ENCODE assay signal across 10 mouse cellular contexts in genomic region chr15:98153625-98154024, GRCm38 (mm10). TPM values are rescaled to one million over a fixed set of nuclear protein-coding genes. Genes with fewer than 3 reads are reported as not detected.
A peak's percentile ranks its signal among the peaks of the same experiment; 100 is the strongest.
DNase-seq lines count a peak whose midpoint lies in the region; ATAC-seq and TF ChIP-seq lines count a peak whose summit lies in the region.
"Had no signal": no experiment of that assay in that cellular context is flagged by ENCODE, and none has a peak within 500 bp of the region (broad histone marks: within the 10 kb centered on the region; RNA-seq: fewer than 3 reads in every experiment).

No protein-coding gene starts in this region.

- H3K4me1 ChIP-seq in heart, embryonic 12.5 days (replicated peaks) = peaks cover 3% of the 10 kb centered on the region; the same call in 1 of the 2 replicates
- H3K4me1 ChIP-seq in thymus, adult 2 months (replicated peaks; ENCODE audit: control insufficient read depth, insufficient read depth, low read length) = no peaks in the 10 kb centered on the region
- H3K4me1 ChIP-seq: embryonic facial prominence, embryonic 12.5 days had no signal

- peak; percentile 85 for DNase-seq in heart, adult 11 months
- DNase-seq in thymus, adult 2 months = peak; percentile 11
- no peak for DNase-seq in thymus, postnatal 4 days
- DNase-seq in embryo, embryonic 9.5 days (ENCODE audit: extremely low spot score) = peak; percentile 60
- no peak for DNase-seq in layer of hippocampus, postnatal 36 days
- DNase-seq in ovary, adult 18-20 months (ENCODE audit: low spot score) = no peak

- H3K4me2 ChIP-seq in heart, embryonic 12.5 days = no peak overlapping the region
- H3K4me2 ChIP-seq: embryonic facial prominence, embryonic 12.5 days; midbrain, embryonic 12.5 days had no signal

- WGBS in heart, embryonic 12.5 days = 30% methylated on average over 3 of the region's 3 CpGs
- 37% methylated on average over 3 of the region's 3 CpGs for whole genome bisulfite sequencing in thymus, adult 2 months

- no peak for TF ChIP-seq POLR2A in thymus, adult 2 months (IDR thresholded peaks at IDR 0.05; ENCODE audit: control insufficient read depth, extremely low read depth, insufficient read depth, low read length, poor library complexity)

- ATAC-seq in heart, embryonic 12.5 days (ENCODE audit: insufficient number of reproducible peaks, low FRiP score) = no peak
- peak; percentile 95 for ATAC-seq in megakaryocyte-erythroid progenitor cell, adult 5-6 weeks (replicated peaks; ENCODE audit: low FRiP score, low TSS enrichment, poor library complexity, severe bottlenecking)

- H3K36me3 ChIP-seq in heart, embryonic 12.5 days = no peaks in the 10 kb centered on the region
- H3K36me3 ChIP-seq in thymus, adult 2 months (ENCODE audit: control insufficient read depth, insufficient read depth, low read length) = no peaks in the 10 kb centered on the region
- H3K36me3 ChIP-seq: embryonic facial prominence, embryonic 12.5 days; midbrain, embryonic 12.5 days had no signal

- H3K9me3 ChIP-seq in heart, embryonic 12.5 days (replicated peaks) = no peaks in the 10 kb centered on the region
- H3K9me3 ChIP-seq: embryonic facial prominence, embryonic 12.5 days; midbrain, embryonic 12.5 days had no signal

- H3K9ac ChIP-seq in heart, embryonic 12.5 days = no peak overlapping the region
- H3K9ac ChIP-seq: embryonic facial prominence, embryonic 12.5 days; midbrain, embryonic 12.5 days had no signal

- H3K4me3 ChIP-seq in heart, embryonic 12.5 days = no peak overlapping the region
- H3K4me3 ChIP-seq in thymus, adult 2 months (ENCODE audit: control insufficient read depth, insufficient read depth, low read length) = no peak overlapping the region
- H3K4me3 ChIP-seq: embryonic facial prominence, embryonic 12.5 days; midbrain, embryonic 12.5 days had no signal

- H3K27ac ChIP-seq in heart, embryonic 12.5 days (ENCODE audit: poor library complexity, severe bottlenecking) = no peak overlapping the region
- no peak overlapping the region for H3K27ac ChIP-seq in thymus, adult 2 months (ENCODE audit: control insufficient read depth, insufficient read depth, low read length)
- H3K27ac ChIP-seq: embryonic facial prominence, embryonic 12.5 days; midbrain, embryonic 12.5 days had no signal

- TF ChIP-seq CTCF in thymus, adult 2 months (IDR thresholded peaks at IDR 0.05; ENCODE audit: borderline replicate concordance, control insufficient read depth, extremely low read depth, insufficient read depth, low read length, poor library complexity) = no peak

- H3K27me3 ChIP-seq in heart, embryonic 12.5 days (replicated peaks) = no peaks in the 10 kb centered on the region
- no peaks in the 10 kb centered on the region for H3K27me3 ChIP-seq in thymus, adult 2 months (ENCODE audit: control insufficient read depth, insufficient read depth, low read length)
- H3K27me3 ChIP-seq: embryonic facial prominence, embryonic 12.5 days; midbrain, embryonic 12.5 days had no signal

RNA-seq across cellular contexts. Expression of gene Asb8, which starts 11.8 kb away (rescaled TPM):
- polyA plus RNA-seq in heart, embryonic 12.5 days (2016; fragmentation: Nextera tagmentation; extraction: Ambion mirVana) = 76.2 and 78.9 TPM in 2 replicates
- 52.2 and 56.9 TPM in 2 replicates for polyA plus RNA-seq in thymus, adult 2 months (2012; rRNA removed)
- 21.0 and 25.6 TPM in 2 replicates for total RNA-seq in megakaryocyte-erythroid progenitor cell, adult 5-6 weeks (2014; fragmentation: Nextera tagmentation)
- 14.8 and 16.4 TPM in 2 replicates for total RNA-seq in megakaryocyte-erythroid progenitor cell, adult 5-6 weeks (2017)
- 10 to 100 TPM; 46.6 to 52.1 TPM for total RNA-seq in layer of hippocampus, postnatal 36 days (2021)

RNA-seq across cellular contexts. Expression of gene Ccdc184, which starts 13.3 kb away (rescaled TPM):
- polyA plus RNA-seq in heart, embryonic 12.5 days (2016; fragmentation: Nextera tagmentation; extraction: Ambion mirVana) = 1.4 TPM in 2 replicates
- polyA plus RNA-seq in thymus, adult 2 months (2012; rRNA removed) = 1.3 TPM in 2 replicates
- not detected in 2 replicates for total RNA-seq in megakaryocyte-erythroid progenitor cell, adult 5-6 weeks (2014; fragmentation: Nextera tagmentation)
- not detected in 2 replicates for total RNA-seq in megakaryocyte-erythroid progenitor cell, adult 5-6 weeks (2017)
- total RNA-seq in layer of hippocampus, postnatal 36 days (2021) = 10 to 100 TPM; 11.1 to 11.6 TPM

RNA-seq across cellular contexts. Expression of gene Olfr288, which starts 41.7 kb away (rescaled TPM):
- not detected in 2 replicates for polyA plus RNA-seq in heart, embryonic 12.5 days (2016; fragmentation: Nextera tagmentation; extraction: Ambion mirVana)
- polyA plus RNA-seq in thymus, adult 2 months (2012; rRNA removed) = not detected in 2 replicates
- total RNA-seq in megakaryocyte-erythroid progenitor cell, adult 5-6 weeks (2014; fragmentation: Nextera tagmentation) = not detected in 2 replicates
- not detected in 2 replicates for total RNA-seq in megakaryocyte-erythroid progenitor cell, adult 5-6 weeks (2017)
- under 1 TPM; 0.18 to 0.40 TPM for total RNA-seq in layer of hippocampus, postnatal 36 days (2021)
- polyA plus RNA-seq: embryonic facial prominence, embryonic 12.5 days; midbrain, embryonic 12.5 days had no signal

Comparison
In these comparisons a context has a peak if more than half of its experiments do, and no peak if none do; other contexts are left out.
1. DNase-seq: peak in heart, adult 11 months (single experiment), thymus, adult 2 months (single experiment) and embryo, embryonic 9.5 days (single experiment); none in thymus, postnatal 4 days (single experiment), layer of hippocampus, postnatal 36 days (0 of 2) and ovary, adult 18-20 months (single experiment).
2. RNA of gene Ccdc184, which starts 13.3 kb away (total RNA-seq): 11.1 to 11.6 TPM in layer of hippocampus, postnatal 36 days; not detected in megakaryocyte-erythroid progenitor cell, adult 5-6 weeks; every median in the first group is over 10 times any median in the second.